Mouse (Mus musculus): ENCODE measurements around the gene Adgrg6. TPM values are rescaled to one million over a fixed set of nuclear protein-coding genes. Genes with fewer than 3 reads are reported as not detected.
A peak's percentile ranks its signal among the peaks of the same experiment; 100 is the strongest.

The Adgrg6 gene
- total RNA-seq, 1 experiment = 2.7 TPM

DNA sequence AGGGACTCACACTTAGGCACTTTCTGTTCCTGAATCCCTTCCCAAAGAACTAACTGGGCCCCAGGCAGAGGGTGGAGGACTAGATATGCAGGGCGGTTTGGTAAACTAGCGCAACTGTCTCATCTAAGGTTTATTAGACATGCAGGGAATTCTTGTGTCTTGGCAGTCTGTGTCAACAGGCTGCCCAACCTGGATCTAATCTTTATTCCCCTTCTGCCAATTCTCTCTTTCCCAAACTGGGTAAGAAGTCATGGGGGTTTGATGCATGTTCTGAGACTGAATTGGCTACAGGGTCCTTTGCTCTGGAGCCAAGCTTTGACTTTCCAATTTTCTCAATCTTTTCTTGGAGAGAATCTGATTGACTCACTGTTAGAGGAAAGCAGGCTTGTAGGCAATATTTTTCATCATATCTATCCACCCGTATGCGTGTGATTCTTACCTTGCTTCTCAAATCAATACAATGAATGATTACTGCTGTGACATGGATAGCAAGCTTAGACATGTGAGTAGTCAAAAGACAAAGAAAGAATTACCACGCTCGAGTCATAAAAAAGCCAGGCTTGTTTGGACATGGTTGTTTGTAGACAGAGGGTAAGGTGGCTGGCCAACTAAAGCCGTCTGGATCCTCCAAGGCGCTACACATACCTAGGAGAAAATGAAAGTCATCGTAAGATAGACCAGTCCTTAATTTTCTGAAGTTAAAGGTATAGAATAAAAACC lies 104.4 kb downstream of the Adgrg6 start:
- no peak for DNase-seq (ENCODE audit: low read depth, low spot score)
- TF ChIP-seq MAFK (IDR thresholded peaks at IDR 0.05; ENCODE audit: insufficient read depth, low read depth, low read length) (no peak), CHD2 (IDR thresholded peaks at IDR 0.05; ENCODE audit: low read depth, low read length) (no peak), HCFC1 (IDR thresholded peaks at IDR 0.05; ENCODE audit: borderline replicate concordance, insufficient read depth, low read length) (no peak), ZNF384 (IDR thresholded peaks at IDR 0.05; ENCODE audit: low read depth, low read length) (no peak), ZC3H11A (IDR thresholded peaks at IDR 0.05; ENCODE audit: borderline replicate concordance, low read depth, low read length) (no peak)
- no peaks in the 10 kb centered on the region for H3K4me1 ChIP-seq (ENCODE audit: control insufficient read depth in 2 of 2, insufficient read depth in 2 of 2, low read length in 2 of 2, poor library complexity in 1 of 2)
- no peak overlapping the region for H3K27ac ChIP-seq (ENCODE audit: insufficient read depth, low read depth, low read length, poor library complexity, severe bottlenecking)
- H3K9me3 ChIP-seq (ENCODE audit: control insufficient read depth, insufficient read depth, low read depth, low read length) = no peaks in the 10 kb centered on the region
- no peak overlapping the region for H3K4me3 ChIP-seq (ENCODE audit: insufficient read depth in 1 of 2, low read depth in 1 of 2, low read length in 2 of 2, poor library complexity in 1 of 2, severe bottlenecking in 1 of 2)
- in situ Hi-C loops (cut with MboI; ENCODE audit: low sequenced_read_pairs in 2 of 2, unreplicated experiment in 2 of 2) = no loop called here
- H3K9ac ChIP-seq (ENCODE audit: insufficient read depth, low read depth, low read length, poor library complexity, severe bottlenecking) = no peak overlapping the region
- H3K36me3 ChIP-seq (ENCODE audit: control insufficient read depth, insufficient read depth, low read length, poor library complexity, severe bottlenecking) = no peaks in the 10 kb centered on the region

DNA sequence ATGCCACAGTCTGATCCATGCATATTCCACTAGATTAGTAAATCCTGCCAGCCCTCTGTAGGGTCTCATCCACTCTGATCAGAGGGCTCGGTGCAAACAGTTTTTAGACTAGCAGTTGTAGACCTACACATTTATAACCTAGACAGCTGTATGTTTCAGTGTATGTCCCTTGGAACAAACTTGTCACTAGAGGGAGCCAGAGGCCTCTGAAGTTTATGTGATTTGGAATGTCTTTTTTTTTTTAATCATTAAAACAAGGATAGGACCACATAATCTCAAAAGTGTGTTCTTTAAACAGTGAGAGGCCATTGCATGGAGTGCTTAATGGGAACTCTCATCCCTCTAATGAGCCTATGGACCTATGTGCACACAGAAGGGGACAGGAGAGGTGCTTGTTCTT lies 141.4 kb downstream of the Adgrg6 start:
- Histone ChIP-seq H3K9me3 (ENCODE audit: control insufficient read depth, insufficient read depth, low read depth, low read length) (no peaks in the 10 kb centered on the region), H3K4me3 (ENCODE audit: insufficient read depth in 1 of 2, low read depth in 1 of 2, low read length in 2 of 2, poor library complexity in 1 of 2, severe bottlenecking in 1 of 2) (no peak overlapping the region), H3K9ac (ENCODE audit: insufficient read depth, low read depth, low read length, poor library complexity, severe bottlenecking) (no peak overlapping the region), H3K36me3 (ENCODE audit: control insufficient read depth, insufficient read depth, low read length, poor library complexity, severe bottlenecking) (no peaks in the 10 kb centered on the region), H3K4me1 (ENCODE audit: control insufficient read depth in 2 of 2, insufficient read depth in 2 of 2, low read length in 2 of 2, poor library complexity in 1 of 2) (no peaks in the 10 kb centered on the region), H3K27ac (ENCODE audit: insufficient read depth, low read depth, low read length, poor library complexity, severe bottlenecking) (no peak overlapping the region)
- DNase-seq (ENCODE audit: low read depth, low spot score) = peak; percentile 36
- in situ Hi-C loops (cut with MboI; ENCODE audit: low sequenced_read_pairs in 2 of 2, unreplicated experiment in 2 of 2) = no loop called here
- no peak for TF ChIP-seq HCFC1 (IDR thresholded peaks at IDR 0.05; ENCODE audit: borderline replicate concordance, insufficient read depth, low read length)
- peak; percentile 91 for TF ChIP-seq ZNF384 (IDR thresholded peaks at IDR 0.05; ENCODE audit: low read depth, low read length)

DNA sequence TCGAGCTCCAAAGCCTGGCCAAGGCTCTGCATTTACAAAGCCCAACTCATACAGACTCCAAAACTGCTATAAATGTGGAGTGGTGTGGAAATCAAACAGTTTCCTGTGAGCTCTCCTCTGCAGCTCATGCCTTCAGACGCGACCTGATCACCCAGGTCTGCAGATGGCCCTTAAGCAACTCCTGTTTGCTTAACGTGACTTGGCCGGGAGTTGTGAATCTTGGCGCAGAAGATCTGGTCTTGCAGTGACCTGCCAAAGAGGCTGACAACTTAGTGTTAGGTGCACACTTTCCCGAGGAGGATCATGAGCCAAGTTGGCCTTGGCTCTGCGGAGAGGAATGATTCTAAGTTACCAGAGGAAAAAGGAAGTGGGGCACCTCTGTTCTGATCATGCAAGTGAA lies 143.7 kb downstream of the Adgrg6 start:
- no peaks in the 10 kb centered on the region for H3K4me1 ChIP-seq (ENCODE audit: control insufficient read depth in 2 of 2, insufficient read depth in 2 of 2, low read length in 2 of 2, poor library complexity in 1 of 2)
- TF ChIP-seq HCFC1 (IDR thresholded peaks at IDR 0.05; ENCODE audit: borderline replicate concordance, insufficient read depth, low read length) (no peak), ZC3H11A (IDR thresholded peaks at IDR 0.05; ENCODE audit: borderline replicate concordance, low read depth, low read length) (no peak), MAFK (IDR thresholded peaks at IDR 0.05; ENCODE audit: insufficient read depth, low read depth, low read length) (no peak), CHD2 (IDR thresholded peaks at IDR 0.05; ENCODE audit: low read depth, low read length) (no peak), ZNF384 (IDR thresholded peaks at IDR 0.05; ENCODE audit: low read depth, low read length) (no peak)
- no peak overlapping the region for H3K9ac ChIP-seq (ENCODE audit: insufficient read depth, low read depth, low read length, poor library complexity, severe bottlenecking)
- H3K27ac ChIP-seq (ENCODE audit: insufficient read depth, low read depth, low read length, poor library complexity, severe bottlenecking) = no peak overlapping the region
- no peaks in the 10 kb centered on the region for H3K9me3 ChIP-seq (ENCODE audit: control insufficient read depth, insufficient read depth, low read depth, low read length)
- H3K4me3 ChIP-seq (ENCODE audit: insufficient read depth in 1 of 2, low read depth in 1 of 2, low read length in 2 of 2, poor library complexity in 1 of 2, severe bottlenecking in 1 of 2) = no peak overlapping the region
- in situ Hi-C loops (cut with MboI; ENCODE audit: low sequenced_read_pairs in 2 of 2, unreplicated experiment in 2 of 2) = no loop called here
- DNase-seq (ENCODE audit: low read depth, low spot score) = no peak
- H3K36me3 ChIP-seq (ENCODE audit: control insufficient read depth, insufficient read depth, low read length, poor library complexity, severe bottlenecking) = no peaks in the 10 kb centered on the region

DNA sequence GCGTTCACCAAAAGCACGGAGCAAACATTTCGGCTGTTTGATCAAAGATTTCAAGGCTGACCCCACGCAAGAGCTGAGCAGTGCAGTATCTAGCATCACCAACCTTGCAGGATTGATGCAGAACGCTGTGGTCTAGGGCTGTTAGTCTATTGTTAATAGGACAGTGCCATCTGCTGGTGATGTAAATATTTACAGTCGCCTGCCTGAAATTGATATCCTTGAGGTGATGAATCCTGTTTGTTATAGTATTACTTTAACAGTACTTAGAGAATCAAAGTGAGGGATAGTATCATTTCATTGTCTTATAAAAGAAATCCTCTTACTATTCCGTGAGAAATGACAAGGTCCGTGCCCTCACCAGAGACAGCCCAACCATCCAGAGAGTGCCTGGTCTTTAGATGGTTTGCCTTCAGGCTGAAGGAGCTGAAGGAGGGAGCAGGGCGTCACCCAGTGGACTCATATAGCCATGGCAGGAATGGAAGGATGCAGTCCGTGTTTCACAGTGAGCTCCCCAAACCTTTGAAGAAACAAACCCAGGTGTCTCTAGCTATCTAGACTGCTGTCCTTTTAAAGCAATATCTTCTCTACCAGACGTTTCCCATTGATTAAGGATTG lies 154.3 kb downstream of the Adgrg6 start:
- H3K36me3 ChIP-seq (ENCODE audit: control insufficient read depth, insufficient read depth, low read length, poor library complexity, severe bottlenecking) = no peaks in the 10 kb centered on the region
- TF ChIP-seq ZNF384 (IDR thresholded peaks at IDR 0.05; ENCODE audit: low read depth, low read length) (no peak), HCFC1 (IDR thresholded peaks at IDR 0.05; ENCODE audit: borderline replicate concordance, insufficient read depth, low read length) (no peak), MAFK (IDR thresholded peaks at IDR 0.05; ENCODE audit: insufficient read depth, low read depth, low read length) (no peak), CHD2 (IDR thresholded peaks at IDR 0.05; ENCODE audit: low read depth, low read length) (no peak)
- in situ Hi-C loops (cut with MboI; ENCODE audit: low sequenced_read_pairs in 2 of 2, unreplicated experiment in 2 of 2) = loop anchor here (25.0 kb wide), 1 partner anchor 829 kb away; the partner anchor contains the start of genes Adat2 (in 2 of the 2) and Pex3 (in 2 of the 2)
- H3K27ac ChIP-seq (ENCODE audit: insufficient read depth, low read depth, low read length, poor library complexity, severe bottlenecking) = no peak overlapping the region
- no peaks in the 10 kb centered on the region for H3K4me1 ChIP-seq (ENCODE audit: control insufficient read depth in 2 of 2, insufficient read depth in 2 of 2, low read length in 2 of 2, poor library complexity in 1 of 2)
- no peak overlapping the region for H3K4me3 ChIP-seq (ENCODE audit: insufficient read depth in 1 of 2, low read depth in 1 of 2, low read length in 2 of 2, poor library complexity in 1 of 2, severe bottlenecking in 1 of 2)
- no peak overlapping the region for H3K9ac ChIP-seq (ENCODE audit: insufficient read depth, low read depth, low read length, poor library complexity, severe bottlenecking)
- peak; percentile 51 for DNase-seq (ENCODE audit: low read depth, low spot score)
- no peaks in the 10 kb centered on the region for H3K9me3 ChIP-seq (ENCODE audit: control insufficient read depth, insufficient read depth, low read depth, low read length)
